Mouse (Mus musculus) testis, adult 2 months (tissue): ENCODE results near the gene Gna15.

Experiments used
- CTCF ChIP-seq: fragments of 200-500 bp; IDR thresholded peaks from 2 replicates; pipeline ENCODE4 v1.5.1; 2012; ENCODE audit warnings: low read depth, mild to moderate bottlenecking, inconsistent platforms, low read length, moderate library complexity; ENCODE audit not compliant: control insufficient read depth, insufficient read depth, insufficient replicate concordance
- POLR2A ChIP-seq: fragments of 200-500 bp; IDR thresholded peaks from 2 replicates; pipeline ENCODE4 v1.6.1; 2012; ENCODE audit warnings: low read depth, mild to moderate bottlenecking, inconsistent platforms, low read length, moderate library complexity; ENCODE audit not compliant: control insufficient read depth

- TF ChIP-seq CTCF (no peak), POLR2A (no peak)
Observed at GRCm38 (mm10) chr10:81559163-81559626, 35.2 kb upstream of the Gna15 start, which contains the start of gene Aes.
